Mouse (Mus musculus) liver, adult 2 months (tissue): Measurements from ENCODE around the gene Fam171a1. TPM values are rescaled to one million over a fixed set of nuclear protein-coding genes. Genes with fewer than 3 reads are reported as not detected.
"Not testable (repeated sequence)": the region's sequence is repeated elsewhere in the genome, so short reads cannot be mapped to it uniquely, and the experiment has no call there.

ENCODE experiments used
- DNase-seq: peaks from one replicate; pipeline ENCODE4 v3.0.0-alpha.2; 2011; ENCODE audit warnings: low read depth, low spot score; ENCODE audit errors: extremely low read depth
- H3K27ac ChIP-seq: fragments of 200-500 bp; replicated peaks from 2 replicates; pipeline ENCODE4 v1.5.1; 2012; ENCODE audit warnings: low read depth, mild to moderate bottlenecking, control low read depth, inconsistent platforms, low read length; ENCODE audit not compliant: insufficient read depth
- H3K27me3 ChIP-seq: fragments of 200-500 bp; 2 replicates; pipeline ENCODE4 v1.6.1; 2012; ENCODE audit warnings: mild to moderate bottlenecking, moderate library complexity, low read length, inconsistent platforms; ENCODE audit not compliant: control insufficient read depth, insufficient read depth
- H3K36me3 ChIP-seq: fragments of 200-500 bp; 2 replicates; pipeline ENCODE4 v1.6.1; 2012; ENCODE audit warnings: low read length, inconsistent platforms; ENCODE audit not compliant: control insufficient read depth, insufficient read depth
- H3K4me1 ChIP-seq: fragments of 200-500 bp; 2 replicates; pipeline ENCODE4 v1.6.1; 2011; ENCODE audit warnings: low read length; ENCODE audit not compliant: control insufficient read depth, insufficient read depth
- H3K4me3 ChIP-seq: fragments of 200-500 bp; 2 replicates; pipeline ENCODE4 v1.5.1; 2011; ENCODE audit warnings: low read depth, mild to moderate bottlenecking, control low read depth, low read length, moderate library complexity; ENCODE audit not compliant: insufficient read depth
- H3K79me2 ChIP-seq: fragments of 200-500 bp; 2 replicates; pipeline ENCODE4 v1.6.1; 2012; ENCODE audit warnings: inconsistent platforms, mild to moderate bottlenecking, low read length, moderate library complexity; ENCODE audit not compliant: control insufficient read depth, insufficient read depth
- H3K9ac ChIP-seq: fragments of 200-500 bp; 2 replicates; pipeline ENCODE4 v1.6.1; 2012; ENCODE audit warnings: low read depth, mild to moderate bottlenecking, control low read depth, inconsistent platforms, low read length
- CTCF ChIP-seq: fragments of 200-500 bp; IDR thresholded peaks from 2 replicates; pipeline ENCODE4 v1.5.1; 2011; ENCODE audit warnings: low read depth, low read length, control low read depth
- POLR2A ChIP-seq: fragments of 200-500 bp; IDR thresholded peaks from 2 replicates; pipeline ENCODE4 v1.6.1; 2011; ENCODE audit warnings: low read length, control low read depth; ENCODE audit not compliant: insufficient read depth; ENCODE audit errors: extremely low read depth
- WGBS: fragments of 180-500 bp; shearing (Covaris S2); methylation state at CpG from one replicate; pipeline ENCODE4 v1.1.7; 2018; 5-methylcytosine and 5-hydroxymethylcytosine counted together
- polyA plus RNA-seq: library from polyadenylated mRNA; depleted of rRNA; stranded (reverse); fragments of >200 nt; gene quantifications from 2 replicates; pipeline ENCODE4 v1.2.3, GENCODE M21; 2012; rRNA removed
- total RNA-seq: library from RNA; depleted of rRNA; stranded (reverse); fragments of >200 nt; gene quantifications from 2 replicates; pipeline ENCODE4 v1.2.3, GENCODE M21; 2014; rRNA removed

Gene Fam171a1
- total RNA-seq = 3.8 and 4.1 TPM in 2 replicates
- 1.8 and 2.2 TPM in 2 replicates for polyA plus RNA-seq

DNA sequence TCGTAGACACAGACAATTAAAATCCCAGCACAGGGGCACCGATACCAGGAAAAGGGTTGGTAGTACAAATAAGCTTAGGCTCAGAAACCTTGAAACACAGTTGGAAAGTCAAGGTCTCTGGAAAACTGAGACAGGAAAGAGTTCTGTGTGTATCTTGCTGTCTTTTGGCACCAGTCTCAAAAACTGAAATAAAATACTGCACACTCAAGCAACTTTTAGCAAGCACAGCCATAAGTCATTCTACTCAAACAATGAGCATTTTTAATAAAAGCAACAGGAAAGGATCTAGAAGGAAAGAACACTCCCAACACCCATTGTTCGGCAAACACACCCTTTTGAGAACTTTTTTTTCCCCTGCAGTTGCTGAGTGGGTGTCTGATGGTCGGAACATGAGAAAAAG is at the start of gene Fam171a1:
Gene Fam171a1 (plus strand): TSS at position 359 of the 400 bp plus-strand sequence.
- H3K4me3 ChIP-seq = peak within 1 kb of the TSS; percentile 44
- WGBS = 70% methylated on average over 4 of the region's 4 CpGs
- H3K27me3 ChIP-seq = no peaks in the 10 kb centered on the region
- no peak for DNase-seq
- no peaks in the 10 kb centered on the region; the same call in 1 of the 2 replicates for H3K4me1 ChIP-seq
- no peak for TF ChIP-seq CTCF
- TF ChIP-seq POLR2A = no peak
- no peaks in the 10 kb centered on the region; the same call in 1 of the 2 replicates for H3K79me2 ChIP-seq
- H3K9ac ChIP-seq = no peak within 1 kb of the TSS
- peak within 1 kb of the TSS; percentile 71 for H3K27ac ChIP-seq
- no peaks in the 10 kb centered on the region for H3K36me3 ChIP-seq

DNA sequence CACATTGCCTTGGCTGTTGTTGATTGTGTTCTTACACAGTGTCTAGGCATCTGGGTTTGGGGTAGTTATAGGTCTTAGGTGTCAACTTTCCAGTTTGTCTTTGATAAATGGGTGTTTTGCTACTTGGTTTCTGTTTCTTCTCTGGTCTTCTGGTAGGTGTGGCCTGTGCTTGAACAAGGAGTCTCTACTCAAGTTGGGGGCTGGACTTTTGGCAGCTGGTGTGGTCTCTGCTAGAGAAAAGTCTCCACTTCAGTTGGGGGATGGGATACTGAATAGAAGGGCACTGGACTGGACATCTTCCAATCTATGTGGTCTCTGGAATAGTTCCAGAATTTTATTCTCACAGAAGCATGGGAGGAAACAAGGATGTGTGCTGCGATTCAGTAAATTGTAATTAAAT is 44.9 kb upstream of the Fam171a1 start:
- Histone ChIP-seq H3K4me3 (no peak overlapping the region), H3K27ac (no peak overlapping the region), H3K36me3 (no peaks in the 10 kb centered on the region), H3K9ac (no peak overlapping the region), H3K27me3 (0 out of 2 replicates have a peak, but pooled peaks cover 2% of the 10 kb centered on the region), H3K4me1 (no peaks in the 10 kb centered on the region), H3K79me2 (no peaks in the 10 kb centered on the region)
- WGBS = 73% methylated on average over 1 of the region's 1 CpGs
- TF ChIP-seq CTCF = no peak
- TF ChIP-seq POLR2A = no peak
- no peak for DNase-seq

DNA sequence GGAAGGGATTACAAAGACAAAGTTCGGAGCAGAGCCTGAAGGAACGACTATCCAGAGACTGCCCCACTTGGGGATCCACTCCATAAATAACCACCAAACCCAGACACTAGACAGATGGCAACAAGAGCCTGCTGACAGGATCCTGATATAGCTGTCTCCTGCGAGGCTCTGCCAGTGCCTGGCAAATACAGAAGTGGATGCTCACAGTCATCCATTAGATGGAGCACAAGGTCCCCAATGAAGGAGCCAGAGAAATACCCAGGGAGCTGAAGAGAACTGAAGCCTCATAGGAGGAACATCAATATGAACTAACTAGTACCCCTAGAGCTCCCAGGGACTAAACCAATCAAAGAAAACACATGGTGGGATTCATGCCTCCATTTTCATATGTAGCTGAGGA is 25.7 kb upstream of the Fam171a1 start:
- H3K79me2 ChIP-seq, H3K27ac ChIP-seq, H3K9ac ChIP-seq, DNase-seq, H3K4me3 ChIP-seq, H3K36me3 ChIP-seq, H3K4me1 ChIP-seq, H3K27me3 ChIP-seq: not testable (repeated sequence)
- WGBS = 86% methylated on average over 3 of the region's 3 CpGs

DNA sequence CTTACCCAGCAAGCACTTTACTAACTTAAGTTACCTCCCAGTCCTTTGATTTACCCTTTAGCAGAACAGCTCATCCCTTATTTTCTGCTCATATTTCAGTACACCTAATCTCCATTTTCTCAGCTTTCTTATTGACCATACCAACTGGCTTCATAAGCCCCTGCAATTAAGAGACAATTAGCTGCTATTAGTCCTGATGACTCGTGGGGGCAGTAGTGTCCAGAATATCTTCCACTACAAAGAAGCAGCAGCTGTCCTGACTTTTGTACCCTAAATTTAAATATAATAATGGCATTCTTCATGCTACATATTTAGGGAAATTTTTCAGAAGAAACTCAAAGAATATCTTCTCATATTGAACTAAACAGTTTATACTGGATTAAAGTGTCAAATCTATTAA is 24.8 kb upstream of the Fam171a1 start:
- no peak overlapping the region for H3K27ac ChIP-seq
- 18% methylated on average over 1 of the region's 1 CpGs for WGBS
- DNase-seq = peak; percentile 14
- no peaks in the 10 kb centered on the region for H3K79me2 ChIP-seq
- H3K36me3 ChIP-seq = no peaks in the 10 kb centered on the region
- H3K4me3 ChIP-seq = no peak overlapping the region
- no peaks in the 10 kb centered on the region for H3K27me3 ChIP-seq
- H3K9ac ChIP-seq = no peak overlapping the region
- TF ChIP-seq POLR2A (no peak), CTCF (peak; percentile 37; the same call in 1 of the 2 replicates)
- H3K4me1 ChIP-seq = no peaks in the 10 kb centered on the region

DNA sequence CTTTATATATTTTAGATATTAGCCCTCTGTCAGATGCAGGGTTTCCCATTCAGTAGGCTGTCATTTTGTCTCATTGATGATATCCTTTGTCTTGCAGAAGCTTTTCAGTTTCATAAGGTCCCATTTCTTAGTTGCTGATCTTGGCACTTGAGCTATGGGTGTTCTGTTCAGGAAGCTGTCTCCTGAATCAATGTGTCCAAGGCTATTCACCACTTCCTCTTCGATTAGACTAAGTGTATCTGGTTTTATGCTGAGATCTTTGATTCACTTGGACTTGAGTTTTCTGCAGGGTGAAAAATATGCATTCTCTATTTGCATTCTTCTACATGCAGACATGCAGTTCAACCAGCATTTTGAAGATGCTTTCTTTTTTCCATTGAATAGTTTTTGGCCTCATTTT is 17.9 kb upstream of the Fam171a1 start:
- 61% methylated on average over 1 of the region's 1 CpGs for WGBS
- no peak for DNase-seq
- no peaks in the 10 kb centered on the region for H3K27me3 ChIP-seq
- no peak overlapping the region for H3K4me3 ChIP-seq
- no peak overlapping the region for H3K9ac ChIP-seq
- H3K79me2 ChIP-seq = no peaks in the 10 kb centered on the region
- no peaks in the 10 kb centered on the region for H3K4me1 ChIP-seq
- no peak overlapping the region for H3K27ac ChIP-seq
- H3K36me3 ChIP-seq = no peaks in the 10 kb centered on the region
- TF ChIP-seq POLR2A (no peak), CTCF (no peak)

DNA sequence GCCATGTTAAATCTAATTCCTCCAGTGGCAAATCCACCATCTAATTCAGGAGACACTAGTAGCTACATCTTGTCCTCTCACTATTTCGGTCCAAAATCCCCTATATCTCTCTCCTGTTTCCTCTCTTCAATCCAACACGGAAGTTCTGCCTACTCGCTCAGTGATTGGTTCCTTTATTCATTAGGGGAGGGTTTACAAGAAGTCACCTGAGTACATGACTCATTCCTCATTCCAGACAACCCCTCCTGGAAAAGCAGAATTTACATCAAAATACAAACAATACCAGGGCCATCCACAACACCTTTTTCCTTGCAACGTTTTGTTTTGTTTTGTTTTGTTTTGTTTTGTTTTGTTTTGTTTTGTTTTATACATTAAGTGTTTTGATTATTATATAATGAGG is 14.1 kb upstream of the Fam171a1 start:
- no peak overlapping the region for H3K4me3 ChIP-seq
- H3K27ac ChIP-seq = no peak overlapping the region
- H3K27me3 ChIP-seq = no peaks in the 10 kb centered on the region
- 78% methylated on average over 4 of the region's 4 CpGs for WGBS
- H3K36me3 ChIP-seq = no peaks in the 10 kb centered on the region
- H3K9ac ChIP-seq = no peak overlapping the region
- DNase-seq = no peak
- no peaks in the 10 kb centered on the region for H3K4me1 ChIP-seq
- H3K79me2 ChIP-seq = no peaks in the 10 kb centered on the region
- no peak for TF ChIP-seq POLR2A
- TF ChIP-seq CTCF = no peak
